Mouse (Mus musculus) lung, postnatal 0 days (tissue): ENCODE measurements around the gene Hs1bp3.

Experiments
- CTCF ChIP-seq: IDR thresholded peaks from 2 replicates; pipeline ENCODE4 v1.5.1; 2016; ENCODE audit warnings: antibody characterized with exemption, mild to moderate bottlenecking
- EP300 ChIP-seq: IDR thresholded peaks from 2 replicates; pipeline ENCODE4 v1.6.1; 2016; ENCODE audit warnings: antibody characterized with exemption, mild to moderate bottlenecking, control low read depth

DNA sequence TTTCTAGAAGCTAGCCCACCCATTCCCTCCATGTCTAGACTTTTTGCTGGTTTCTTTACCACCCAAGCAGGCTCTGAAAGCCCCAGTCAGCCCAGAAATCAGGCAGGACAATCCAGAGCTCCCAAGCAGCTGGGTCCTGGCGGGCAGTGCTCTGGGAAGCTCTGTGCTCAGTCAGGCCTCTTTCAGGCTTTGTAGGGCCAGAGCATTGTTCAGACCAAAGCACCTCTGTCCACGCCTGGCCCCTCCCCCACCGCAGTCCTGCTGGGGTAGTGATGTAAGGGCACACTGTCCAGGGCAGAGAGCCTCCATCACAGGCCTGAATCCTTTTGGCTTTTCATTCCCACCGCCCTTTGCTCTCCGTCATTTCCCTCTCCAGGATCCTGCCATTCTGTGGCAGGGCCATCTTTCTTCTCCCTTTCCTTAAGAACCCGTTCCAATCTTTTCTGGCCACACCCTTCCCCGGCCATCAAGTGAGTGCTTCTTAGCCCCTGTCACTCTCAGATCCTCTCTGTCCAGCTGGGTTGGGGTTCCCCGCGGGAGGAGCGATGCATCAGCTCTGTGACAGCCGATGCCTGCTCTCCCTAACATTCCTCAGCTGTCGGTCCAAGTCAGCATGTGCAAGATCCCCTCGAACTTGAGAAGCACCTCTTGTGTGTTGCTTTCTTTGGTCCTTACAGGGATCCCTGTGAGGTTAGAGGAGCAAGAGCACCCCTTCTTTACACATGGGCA, 26.5 kb downstream of the Hs1bp3 start:
- TF ChIP-seq EP300 (no peak), CTCF (no peak)
